Mouse (Mus musculus): ENCODE data around the gene Uba5.

Uba5 gene

DNA sequence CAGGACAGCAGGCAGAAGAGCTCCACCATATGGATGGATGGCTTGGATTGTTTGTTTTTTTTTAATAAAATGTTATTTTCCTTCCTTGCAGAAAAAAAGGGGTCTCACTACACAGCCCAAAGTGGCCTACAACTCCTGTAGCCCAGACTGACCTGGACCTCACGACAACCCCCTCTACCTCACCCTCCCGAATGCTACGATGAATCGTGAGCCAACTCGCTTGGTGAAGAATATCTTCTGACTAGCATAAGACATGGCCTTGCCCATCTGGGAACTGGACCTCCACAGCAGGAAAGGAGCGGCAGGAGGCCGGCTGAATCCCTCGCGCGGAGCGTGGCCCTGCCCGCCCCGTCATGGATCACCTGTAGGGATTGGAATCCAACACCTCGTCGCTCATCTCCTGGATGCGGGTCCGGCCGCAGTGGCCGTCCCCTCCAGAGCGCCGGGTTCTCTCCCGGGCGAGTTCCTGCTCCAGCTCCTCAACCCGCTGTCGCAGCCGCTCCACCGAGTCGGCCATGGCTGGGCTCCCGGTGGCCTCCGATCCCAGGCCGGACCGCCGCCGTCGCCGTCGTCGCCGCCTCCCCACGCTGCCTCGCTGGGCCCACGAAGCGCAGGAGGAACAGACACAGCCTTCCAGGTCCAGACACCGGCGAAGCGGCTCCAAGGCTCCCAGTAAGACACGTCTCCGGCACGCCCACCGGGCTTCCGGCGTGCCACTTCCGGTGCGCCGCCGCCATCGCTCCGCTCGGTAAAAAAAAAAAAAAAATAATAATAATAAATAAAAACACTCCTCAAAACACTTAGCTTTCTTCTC is at the start of gene Uba5:
Uba5 (minus strand) TSS at position 705 of the 814 bp plus-strand sequence.
- peak; percentile 85 for DNase-seq (ENCODE audit: low spot score)

DNA sequence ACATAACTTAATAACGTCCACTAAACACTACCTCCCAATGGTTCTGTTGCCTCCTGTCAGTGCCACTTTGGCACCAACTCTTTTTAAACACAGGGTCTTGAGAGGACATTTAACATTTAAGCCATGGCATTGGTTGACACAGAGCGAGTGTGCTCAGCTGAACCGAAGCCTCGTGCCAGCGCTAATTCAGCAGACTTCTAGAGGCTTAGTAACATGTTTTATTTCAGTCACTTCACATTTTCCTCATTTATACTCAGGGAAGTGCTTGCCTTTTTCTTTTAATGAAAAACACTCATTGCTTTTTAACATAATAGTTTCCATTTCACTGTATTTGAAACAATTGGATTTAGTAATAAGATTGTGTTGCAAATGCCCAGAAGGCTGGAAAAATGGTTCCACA is 46.2 kb upstream of the Uba5 start:
- DNase-seq (ENCODE audit: low spot score) = no peak

DNA sequence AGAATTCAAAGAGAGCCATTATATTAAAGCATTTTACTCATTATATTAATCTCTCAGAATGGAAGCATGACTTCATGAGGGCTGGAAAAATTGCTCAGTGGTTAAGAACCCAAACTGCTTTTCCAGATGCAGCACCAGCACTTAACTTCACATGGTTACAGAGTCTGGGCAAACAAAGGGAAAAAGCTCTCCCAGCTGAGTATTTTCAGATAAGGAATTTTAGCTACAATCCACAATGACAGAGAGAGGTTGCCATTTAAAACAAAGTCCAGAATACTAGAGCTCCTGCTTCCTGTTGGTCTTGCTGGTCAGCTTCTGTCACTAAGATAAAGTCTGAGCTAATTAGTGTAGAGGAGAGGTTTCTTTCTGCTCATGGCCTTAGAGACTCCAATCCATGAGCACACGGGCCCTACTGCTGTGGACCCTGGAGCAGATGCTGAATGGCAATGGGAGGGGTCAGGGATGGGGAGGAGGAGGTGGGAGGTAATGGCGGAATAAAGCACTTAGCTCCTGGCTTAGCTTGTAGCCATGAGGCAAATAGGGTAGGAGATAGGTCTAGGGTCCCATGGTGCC is 45.7 kb upstream of the Uba5 start:
- DNase-seq (ENCODE audit: low spot score) = no peak

DNA sequence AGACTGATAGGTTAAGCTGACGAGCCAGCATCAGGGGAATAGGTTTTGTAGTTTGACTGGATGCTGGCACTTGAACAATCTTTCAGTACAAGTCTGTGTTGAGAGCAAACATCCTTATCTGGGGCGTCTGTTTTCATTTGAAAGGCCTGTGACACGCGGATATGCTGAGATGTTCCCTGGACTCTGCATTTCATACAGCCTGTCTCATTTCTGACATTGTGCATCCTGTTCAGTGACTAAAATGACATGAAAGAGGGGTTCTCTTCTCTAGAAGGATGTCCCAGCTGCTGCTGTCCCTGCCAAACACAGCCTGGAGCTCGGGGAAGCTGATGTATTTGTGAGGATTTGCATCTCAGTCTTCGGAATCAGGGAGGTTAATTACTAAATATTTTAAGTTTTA is 44.5 kb upstream of the Uba5 start:
- DNase-seq (ENCODE audit: low spot score) = no peak

DNA sequence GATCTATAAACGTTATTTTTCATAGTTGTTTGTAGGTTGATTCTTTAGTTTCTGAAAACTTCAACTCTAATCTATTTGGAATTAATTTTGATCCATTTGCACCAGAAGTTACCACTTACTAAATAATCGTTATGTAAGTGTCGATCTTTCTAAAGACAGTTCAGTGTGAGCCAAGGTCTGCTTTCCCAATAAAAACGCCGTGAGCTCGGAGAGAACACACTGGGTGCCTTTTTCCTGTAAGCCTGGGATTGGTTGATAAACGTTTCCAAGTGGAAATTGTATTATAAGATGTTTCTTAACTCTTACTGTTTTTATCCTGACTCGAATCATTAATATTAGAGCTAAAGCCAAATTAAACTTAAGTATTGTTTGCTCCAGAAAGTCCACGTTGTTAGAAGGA is 44.0 kb upstream of the Uba5 start:
- DNase-seq (ENCODE audit: low spot score) = no peak

DNA sequence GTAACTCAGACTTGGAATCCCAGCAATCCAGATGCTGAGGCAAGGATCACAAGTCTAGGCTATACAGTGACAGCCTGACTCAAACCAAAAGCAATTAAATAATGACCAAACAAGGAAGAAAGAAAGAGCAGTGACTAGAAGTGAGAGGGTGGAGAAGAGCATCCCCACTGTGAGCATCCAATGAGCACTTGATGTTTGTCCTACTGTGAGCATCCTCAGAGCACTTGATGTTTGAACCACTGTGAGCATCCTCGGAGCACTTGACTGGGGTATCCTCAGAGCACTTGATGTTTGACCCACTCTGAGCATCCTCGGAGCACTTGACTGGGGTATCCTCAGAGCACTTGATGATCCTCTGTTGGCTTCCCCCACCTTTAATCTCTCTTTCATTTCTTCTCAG is 42.1 kb upstream of the Uba5 start:
- no peak for DNase-seq (ENCODE audit: low spot score)

DNA sequence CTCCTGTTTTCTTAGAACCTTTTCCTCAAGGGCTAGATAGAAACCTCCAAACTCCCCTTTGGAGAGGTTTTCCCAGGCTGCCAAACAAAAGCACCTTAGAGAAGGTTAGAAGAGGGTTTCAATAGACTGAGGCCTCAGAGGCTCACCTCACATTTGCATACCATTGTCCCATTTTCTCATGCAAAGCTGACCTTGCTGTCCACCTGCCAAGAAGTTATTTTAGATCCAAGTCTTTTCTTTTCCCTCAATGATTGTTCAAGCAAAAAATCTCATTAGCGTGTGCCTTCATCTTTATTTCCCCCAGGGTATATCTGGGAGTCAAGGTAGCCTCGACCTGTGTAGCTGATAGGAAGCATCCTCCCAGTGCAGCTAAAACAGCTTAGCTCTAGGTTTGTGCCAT is 40.0 kb upstream of the Uba5 start:
- no peak for DNase-seq (ENCODE audit: low spot score)

DNA sequence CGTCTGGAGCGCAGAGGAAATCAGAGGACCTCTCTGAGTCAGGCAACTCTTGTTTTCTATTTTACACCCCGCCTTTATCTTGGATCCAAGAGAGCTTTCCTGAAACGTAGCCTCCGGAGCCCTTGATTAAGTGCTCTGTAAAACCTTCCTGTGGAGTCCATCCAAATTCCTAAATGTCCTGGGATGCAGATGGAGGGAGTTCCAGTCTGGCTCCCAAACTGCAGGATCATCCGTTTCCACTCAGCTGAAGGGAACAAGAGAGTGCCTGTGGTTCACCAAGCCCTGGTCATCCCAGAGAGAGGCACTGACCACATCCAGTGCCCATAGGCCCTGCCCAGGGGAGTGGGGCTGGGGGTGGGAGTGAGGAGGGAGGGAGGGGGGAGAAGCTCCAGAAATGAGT is 39.4 kb upstream of the Uba5 start:
- no peak for DNase-seq (ENCODE audit: low spot score)

DNA sequence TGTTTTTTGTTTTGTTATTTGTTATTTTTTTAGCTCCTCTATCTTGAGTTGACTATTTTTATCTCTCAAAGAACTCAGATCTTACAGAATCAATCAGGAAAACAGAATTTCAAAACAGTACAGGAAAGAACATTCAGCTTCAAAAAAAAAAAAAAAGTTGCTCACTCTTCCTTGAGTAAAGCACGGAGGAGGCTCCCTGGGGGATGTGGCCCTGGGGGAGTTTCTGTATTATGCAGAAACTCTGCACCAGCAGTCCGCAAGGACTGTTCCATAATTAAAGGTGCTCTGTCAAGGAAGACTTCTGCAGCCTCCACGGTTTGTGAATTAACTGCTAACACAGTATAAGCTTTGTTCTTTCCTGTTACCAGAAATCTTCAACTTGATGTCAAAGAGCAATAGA is 38.5 kb upstream of the Uba5 start:
- peak; percentile 56 for DNase-seq (ENCODE audit: low spot score)

DNA sequence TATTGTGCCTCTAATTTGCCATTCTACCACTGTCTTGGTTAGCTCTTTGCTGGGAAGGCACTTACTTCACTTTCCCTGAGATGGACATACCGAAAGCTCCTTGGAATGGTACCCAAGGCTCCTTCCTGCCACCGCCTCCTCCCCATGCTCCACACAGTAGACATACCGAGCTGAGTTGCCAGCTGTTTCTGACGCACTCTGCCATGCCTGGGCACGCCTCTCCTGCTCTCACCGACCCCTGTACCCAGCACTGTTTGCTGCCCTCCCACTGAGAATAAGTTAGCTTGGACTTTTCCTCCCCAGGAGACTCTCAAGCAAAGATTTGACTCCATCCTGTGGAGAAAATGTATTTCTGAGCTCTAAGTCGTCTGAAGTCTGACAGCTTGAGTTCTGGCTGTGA is 37.9 kb upstream of the Uba5 start:
- no peak for DNase-seq (ENCODE audit: low spot score)

DNA sequence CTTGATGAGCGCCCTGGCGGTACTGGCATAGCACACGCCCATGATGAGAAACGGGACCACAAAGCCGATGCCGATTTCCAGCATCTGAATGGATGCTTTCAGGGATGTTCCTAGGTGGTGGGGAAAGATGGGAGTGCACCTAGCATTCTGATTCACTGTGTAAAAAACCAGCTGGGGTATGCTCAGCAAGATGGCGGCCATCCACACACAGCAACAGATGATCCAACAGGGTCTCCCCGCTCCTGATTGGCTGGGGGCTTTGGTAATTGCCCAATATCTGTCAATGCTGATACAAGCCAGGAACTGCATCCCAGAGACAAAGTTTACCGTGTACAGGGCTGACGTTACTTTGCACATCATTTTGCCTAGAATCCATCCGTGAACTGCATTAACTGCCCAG is 36.1 kb upstream of the Uba5 start:
- no peak for DNase-seq (ENCODE audit: low spot score)

DNA sequence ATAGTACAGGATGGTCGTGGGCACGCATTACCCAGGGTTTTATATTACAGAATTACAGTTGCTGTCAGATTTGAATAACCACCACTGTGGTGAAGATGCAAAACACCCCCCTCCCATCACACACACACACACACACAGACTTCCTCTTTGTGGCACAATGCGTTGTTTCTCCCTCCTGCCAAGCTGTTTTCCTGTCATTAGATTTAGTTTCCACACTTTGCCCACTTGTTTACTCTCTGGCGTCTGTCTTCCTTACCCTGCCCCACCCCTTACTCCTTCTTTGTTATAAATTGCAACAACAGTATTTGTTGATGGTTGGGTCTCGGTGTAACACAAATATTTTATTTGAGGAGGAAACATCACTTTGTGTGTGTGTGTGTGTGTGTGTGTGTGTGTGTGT is 35.3 kb upstream of the Uba5 start:
- no peak for DNase-seq (ENCODE audit: low spot score)

DNA sequence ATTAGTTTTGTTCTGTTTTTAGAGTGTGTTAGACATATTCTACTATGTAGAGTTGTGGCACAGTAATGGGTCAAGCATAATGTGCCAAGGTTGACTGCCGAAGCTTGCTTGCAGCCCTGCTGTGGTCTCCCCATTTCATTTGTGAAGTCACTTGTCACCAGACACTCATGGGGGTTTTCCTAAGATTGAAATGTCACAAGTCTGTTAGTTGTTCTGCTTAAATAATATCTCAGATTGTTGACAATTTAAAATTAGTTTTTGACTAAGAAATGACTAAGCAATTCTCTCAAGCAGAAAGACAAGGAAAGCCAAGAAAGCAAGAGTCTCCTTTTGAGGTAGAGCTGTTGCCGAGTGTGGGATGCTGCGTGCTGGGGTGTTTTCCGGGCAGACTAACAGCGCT is 30.0 kb upstream of the Uba5 start:
- no peak for DNase-seq (ENCODE audit: low spot score)

DNA sequence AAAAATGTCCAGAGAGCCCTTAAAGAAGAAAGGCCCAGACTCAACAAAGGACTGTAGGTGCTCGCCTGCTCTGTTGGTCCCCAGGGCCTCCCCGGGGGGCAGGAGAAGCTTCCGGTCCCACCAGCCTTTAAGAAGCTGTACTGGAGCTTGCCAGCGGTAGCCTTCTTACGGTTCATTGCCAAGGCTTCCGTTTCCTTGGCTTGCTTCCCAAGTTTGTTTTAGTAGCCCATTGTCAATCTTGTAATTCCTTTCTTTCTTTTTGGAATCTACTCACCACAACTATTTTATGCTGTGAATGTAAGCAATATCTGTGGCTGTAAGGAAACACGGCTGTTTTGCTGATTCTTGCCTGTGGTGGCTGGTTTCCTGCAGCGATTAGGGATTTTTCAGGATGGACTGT is 25.6 kb upstream of the Uba5 start:
- DNase-seq (ENCODE audit: low spot score) = no peak

DNA sequence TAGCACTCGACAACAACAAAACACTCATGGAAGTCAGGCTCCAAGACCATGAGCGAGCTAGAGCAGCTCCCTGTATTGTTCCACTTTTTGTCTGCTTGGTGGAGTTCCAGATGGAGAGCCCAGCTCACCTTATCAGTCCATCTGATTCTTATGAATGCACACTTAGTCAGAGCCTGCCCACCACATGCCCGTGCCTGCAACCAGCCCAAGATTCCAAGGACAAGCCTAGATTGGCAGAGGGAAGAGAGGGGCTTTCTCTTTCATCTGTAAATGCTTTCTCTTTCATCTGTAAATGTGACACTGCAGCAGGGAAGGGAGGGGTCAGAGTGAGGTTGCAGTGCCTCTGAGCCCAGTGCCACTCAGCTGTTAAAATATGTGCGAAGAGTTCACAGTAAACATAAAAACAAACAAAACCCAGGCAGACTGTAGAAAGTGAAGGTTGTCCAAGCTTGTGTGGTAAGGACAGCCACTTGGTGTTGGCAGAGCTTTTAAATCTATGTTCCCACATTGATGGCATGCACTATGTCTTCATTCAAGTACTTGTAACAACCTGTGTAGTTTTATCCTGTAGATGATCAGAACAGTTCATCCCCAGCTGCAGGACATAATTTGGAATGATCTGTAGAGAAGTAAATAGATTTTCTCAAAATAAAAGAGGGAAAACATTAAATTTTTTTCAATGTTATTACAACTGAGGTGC is 22.9 kb upstream of the Uba5 start:
- no peak for DNase-seq (ENCODE audit: low spot score)

DNA sequence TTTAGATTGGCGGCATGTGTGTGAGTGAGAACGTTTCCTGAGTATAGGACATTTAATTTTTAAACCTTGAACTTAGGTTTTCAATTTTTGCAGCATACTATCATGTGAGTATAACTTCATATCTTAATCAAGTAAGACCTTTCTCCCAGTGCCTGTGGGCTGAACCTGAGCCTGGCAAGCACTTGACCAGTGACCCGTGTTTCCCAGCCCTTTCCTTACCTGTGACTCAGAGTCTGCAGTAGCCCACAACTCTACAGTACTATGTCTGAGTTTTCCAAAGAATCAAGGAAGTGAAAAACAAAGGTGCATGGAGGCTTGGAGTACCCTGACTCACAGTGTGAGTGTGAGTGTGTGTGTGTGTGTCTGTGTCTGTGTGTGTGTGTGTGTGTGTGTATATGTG is 17.1 kb upstream of the Uba5 start:
- DNase-seq (ENCODE audit: low spot score) = no peak

DNA sequence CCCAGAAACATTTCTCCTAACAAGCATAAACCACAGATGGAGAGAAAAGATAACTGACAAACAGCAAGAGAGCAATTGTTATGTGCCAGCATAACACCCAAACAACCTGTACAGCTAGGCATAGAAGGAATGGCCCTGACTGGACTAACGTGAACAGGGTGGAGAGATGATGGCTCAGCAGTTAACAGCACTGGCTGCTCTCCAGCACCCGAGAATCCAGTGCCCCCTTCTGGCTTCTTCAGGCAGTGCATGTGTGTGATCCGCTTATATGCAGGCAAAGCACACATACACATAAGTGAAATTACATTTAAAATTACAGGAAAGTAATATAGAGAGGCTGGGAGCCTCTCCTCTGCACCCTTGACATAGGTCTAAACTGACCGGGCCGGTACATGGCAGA is 16.4 kb upstream of the Uba5 start:
- no peak for DNase-seq (ENCODE audit: low spot score)

DNA sequence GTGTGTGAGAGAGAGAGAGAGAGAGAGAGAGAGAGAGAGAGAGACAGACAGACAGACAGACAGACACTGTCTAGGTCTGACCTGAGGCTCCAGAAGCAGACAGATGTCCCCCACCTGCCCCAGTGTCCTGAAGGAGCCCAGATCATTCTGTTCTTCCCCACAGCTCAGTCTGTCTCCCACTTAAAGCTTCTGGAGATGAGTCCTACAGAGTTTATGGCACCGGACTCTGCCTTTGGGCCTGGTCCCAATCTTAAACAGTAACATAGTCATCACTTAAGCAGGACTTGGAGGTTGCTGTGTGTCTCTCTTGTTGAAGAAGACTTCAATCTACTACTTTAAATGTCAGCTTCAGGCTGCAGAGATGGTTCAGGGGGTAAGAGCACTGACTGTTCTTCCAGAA is 15.8 kb upstream of the Uba5 start:
- no peak for DNase-seq (ENCODE audit: low spot score)

DNA sequence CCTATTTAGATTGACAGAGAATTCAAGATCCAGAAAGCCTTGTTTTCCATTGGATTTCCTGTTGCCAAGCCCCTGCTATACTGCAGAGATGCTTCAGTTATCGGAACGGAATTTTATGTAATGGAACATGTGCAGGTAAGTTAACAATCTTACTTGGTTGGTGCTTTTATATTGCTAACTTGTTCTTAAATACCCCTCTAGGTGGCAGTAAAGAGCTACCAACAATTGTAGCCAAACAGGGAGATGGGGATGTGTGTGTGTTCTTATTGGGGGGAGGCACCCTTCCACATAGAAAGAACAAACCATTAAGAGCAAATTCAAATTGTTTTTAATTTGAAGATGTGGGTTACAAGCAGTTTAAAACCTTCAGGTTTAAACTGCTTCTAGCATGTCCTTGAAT is 12.9 kb upstream of the Uba5 start:
- no peak for DNase-seq (ENCODE audit: low spot score)

DNA sequence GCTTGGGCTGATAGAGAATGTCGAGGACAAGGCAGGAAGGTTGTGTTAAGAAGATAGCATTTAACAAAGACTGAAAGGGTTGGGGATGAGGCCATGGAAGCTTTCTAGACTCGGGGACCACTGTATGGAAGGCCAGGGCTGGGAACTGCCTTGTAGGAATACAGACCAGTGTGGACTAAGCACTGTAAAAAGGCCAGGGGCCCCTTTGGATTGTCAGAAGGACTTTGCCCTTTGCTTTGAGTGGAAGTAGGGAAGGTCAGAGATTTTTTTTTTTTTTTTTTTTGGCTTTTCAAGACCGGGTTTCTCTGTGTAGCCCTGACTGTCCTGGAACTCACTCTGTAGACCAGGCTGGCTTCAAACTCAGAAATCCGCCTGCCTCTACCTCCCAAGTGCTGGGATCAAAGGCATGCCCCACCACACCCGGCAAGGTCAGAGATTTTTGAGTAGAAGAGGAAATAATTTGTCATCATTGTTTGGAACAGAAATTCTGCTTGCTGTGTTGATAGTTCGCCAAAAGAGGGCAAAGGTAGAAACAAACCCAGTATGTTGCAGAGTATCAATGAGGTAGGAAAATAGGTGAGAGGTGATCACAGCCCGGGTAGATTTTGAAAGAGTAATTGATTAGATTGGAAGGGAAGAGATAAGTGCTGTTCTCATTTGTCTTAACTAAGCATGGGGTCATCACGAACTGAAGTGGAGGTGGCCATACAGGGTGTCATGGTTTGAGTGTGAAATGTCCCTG is 8.1 kb upstream of the Uba5 start:
- DNase-seq (ENCODE audit: low spot score) = no peak

DNA sequence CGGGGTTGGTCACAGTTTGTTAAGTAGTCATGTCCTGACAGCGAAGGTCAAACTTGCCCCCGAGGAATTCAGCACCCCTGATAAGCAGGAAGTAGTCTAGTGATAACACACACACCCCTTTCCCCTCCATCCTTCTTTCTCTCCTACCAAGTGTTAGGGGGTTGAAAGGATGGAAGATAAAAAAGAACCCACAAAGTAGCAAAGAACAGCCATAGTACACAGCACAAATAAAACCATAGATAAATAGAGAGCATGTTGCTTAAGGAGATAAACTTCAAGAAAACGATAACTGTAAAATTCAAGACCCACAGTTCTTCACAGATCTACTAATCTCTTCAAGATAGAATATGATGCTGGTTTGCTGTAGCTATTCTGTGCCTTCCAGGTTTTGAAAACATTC is 7.3 kb upstream of the Uba5 start:
- DNase-seq (ENCODE audit: low spot score) = no peak

DNA sequence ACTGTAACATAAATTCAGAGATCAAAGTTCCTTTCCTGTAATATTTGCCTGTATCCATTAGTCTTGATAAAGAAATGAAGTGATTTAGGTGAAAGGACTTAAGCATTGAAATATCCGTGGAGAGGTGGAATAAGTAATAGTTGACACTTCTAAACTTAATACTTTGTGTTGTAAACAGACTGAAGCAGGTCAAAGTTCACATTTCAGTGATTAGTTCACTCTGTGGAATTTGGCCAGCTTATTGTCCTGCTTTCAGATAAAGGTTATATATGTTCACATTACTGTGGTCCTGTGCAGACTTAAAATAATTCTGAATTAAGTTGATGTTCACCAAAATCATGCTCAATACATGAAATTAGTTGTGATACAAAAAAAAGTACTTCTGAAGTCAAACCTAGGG is 1.6 kb upstream of the Uba5 start:
- DNase-seq (ENCODE audit: low spot score) = no peak
